In genomic region chr10:43174326-43175155, GRCm38 (mm10) we compare ENCODE assay signal across 9 mouse cellular contexts. TPM values are rescaled to one million over a fixed set of nuclear protein-coding genes. Genes with fewer than 3 reads are reported as not detected.
DNase-seq lines count a peak whose midpoint lies in the region; ATAC-seq and TF ChIP-seq lines count a peak whose summit lies in the region.
"Had no signal": no experiment of that assay in that cellular context is flagged by ENCODE, and none has a peak within 500 bp of the region (broad histone marks: within the 10 kb centered on the region; RNA-seq: fewer than 3 reads in every experiment).

Sobp (minus strand) TSS chr10:43174530.
9030612E09Rik (plus strand) TSS chr10:43174704.

- no peak for TF ChIP-seq CTCF in left cerebral cortex, adult 2 months (IDR thresholded peaks at IDR 0.05)
- no peak for TF ChIP-seq CTCF in small intestine, adult 2 months (IDR thresholded peaks at IDR 0.05; ENCODE audit: extremely low read depth, insufficient read length, insufficient replicate concordance, low read depth, low read length)

- TF ChIP-seq POLR2A in small intestine, adult 2 months (IDR thresholded peaks at IDR 0.05; ENCODE audit: low read depth, low read length) = peak; percentile 38; the same call in 1 of the 2 replicates

- peak; percentile 71 for DNase-seq in adrenal gland, postnatal 14 days
- DNase-seq in cerebellum, postnatal 36 days = peak; percentile 77 to 80
- peak; percentile 57 for DNase-seq in gastrocnemius, adult 18-20 months (ENCODE audit: low spot score)
- DNase-seq in left cerebral cortex, adult 2 months (ENCODE audit: extremely low spot score in 1 of 2, low spot score in 2 of 2) = peak; percentile 78 to 81
- peak; percentile 78 for DNase-seq in mesoderm, embryonic 11.5 days (ENCODE audit: low read depth, low spot score)
- no peak for DNase-seq in spleen, postnatal 36 days (ENCODE audit: low spot score in 2 of 2)

- peak within 1 kb of the TSS; percentile 88 for H3K4me2 ChIP-seq in hindbrain, embryonic 13.5 days

- intact Hi-C loops in left cerebral cortex, adult 2 months (cut with DNase I) = loop anchor here (1.0 to 5.0 kb wide), 2 partner anchors 47 to 67 kb away; partner anchors contain the start of gene Pdss2

- peaks cover 41% of the 10 kb centered on the region for H3K4me1 ChIP-seq in hindbrain, embryonic 13.5 days (replicated peaks)
- H3K4me1 ChIP-seq in small intestine, adult 2 months (ENCODE audit: control insufficient read depth, insufficient read depth, insufficient read length, low read length) = peaks cover 4% of the 10 kb centered on the region

- under 1% methylated on average over 72 of the region's 91 CpGs for WGBS in hindbrain, embryonic 13.5 days
- WGBS in small intestine, adult 2 months = 1% methylated on average over 89 of the region's 91 CpGs

- ATAC-seq in hindbrain, embryonic 13.5 days (ENCODE audit: low FRiP score) = peak; percentile 89

- peak within 1 kb of the TSS; percentile 99 for H3K27ac ChIP-seq in hindbrain, embryonic 13.5 days
- H3K27ac ChIP-seq in left cerebral cortex, adult 2 months = peak within 1 kb of the TSS; percentile 93
- H3K27ac ChIP-seq in small intestine, adult 2 months (ENCODE audit: insufficient read depth, low read depth, low read length) = no peak within 1 kb of the TSS

- peak within 1 kb of the TSS; percentile 99 for H3K9ac ChIP-seq in hindbrain, embryonic 13.5 days

- H3K27me3 ChIP-seq in hindbrain, embryonic 13.5 days = peaks cover 3% of the 10 kb centered on the region; the same call in 1 of the 2 replicates
- H3K27me3 ChIP-seq in small intestine, adult 2 months (ENCODE audit: control insufficient read depth, insufficient read depth, low read length) = peaks cover 49% of the 10 kb centered on the region

- no peaks in the 10 kb centered on the region for H3K36me3 ChIP-seq in hindbrain, embryonic 13.5 days
- H3K36me3 ChIP-seq in small intestine, adult 2 months (ENCODE audit: control insufficient read depth, insufficient read depth, low read length) = no peaks in the 10 kb centered on the region

- H3K9me3 ChIP-seq in hindbrain, embryonic 13.5 days = no peaks in the 10 kb centered on the region

- peak within 1 kb of the TSS; percentile 94 for H3K4me3 ChIP-seq in hindbrain, embryonic 13.5 days
- peak within 1 kb of the TSS; percentile 97 for H3K4me3 ChIP-seq in left cerebral cortex, adult 2 months
- peak within 1 kb of the TSS; percentile 65 for H3K4me3 ChIP-seq in small intestine, adult 2 months (ENCODE audit: low read depth, low read length)

RNA-seq across cellular contexts. Expression of gene Sobp, which starts in this region (rescaled TPM):
- 4.4 and 4.6 TPM in 2 replicates for total RNA-seq in adrenal gland, postnatal 14 days (2021)
- total RNA-seq in gastrocnemius, adult 18-20 months (2021) = 10 to 100 TPM; 29.6 to 36.3 TPM
- polyA plus RNA-seq in hindbrain, embryonic 13.5 days (2015; fragmentation: Nextera tagmentation; extraction: Ambion mirVana) = 12.2 and 13.2 TPM in 2 replicates
- total RNA-seq in left cerebral cortex, adult 2 months (2021) = 10 to 100 TPM; 76.4 to 77.1 TPM
- polyA plus RNA-seq in small intestine, adult 2 months (2012; rRNA removed) = 0.70 and 0.79 TPM in 2 replicates
- total RNA-seq: hematopoietic stem cell, adult 5-6 weeks had no signal

RNA-seq across cellular contexts. Expression of gene 9030612E09Rik, which starts in this region (rescaled TPM):
- total RNA-seq in adrenal gland, postnatal 14 days (2021) = 0.19 TPM in 1 of 2 replicates, not detected in the other
- total RNA-seq in gastrocnemius, adult 18-20 months (2021) = 1 to 10 TPM; 2.0 to 2.1 TPM
- polyA plus RNA-seq in hindbrain, embryonic 13.5 days (2015; fragmentation: Nextera tagmentation; extraction: Ambion mirVana) = 2.7 and 2.8 TPM in 2 replicates
- 1 to 10 TPM; 2.6 to 3.3 TPM for total RNA-seq in left cerebral cortex, adult 2 months (2021)
- 0.09 and 0.15 TPM in 2 replicates for polyA plus RNA-seq in small intestine, adult 2 months (2012; rRNA removed)
- total RNA-seq: hematopoietic stem cell, adult 5-6 weeks had no signal

Comparison
In these comparisons a context has a peak if more than half of its experiments do, and no peak if none do; other contexts are left out.
1. DNase-seq: peak in adrenal gland, postnatal 14 days (single experiment), cerebellum, postnatal 36 days (2 of 2), gastrocnemius, adult 18-20 months (single experiment), left cerebral cortex, adult 2 months (2 of 2) and mesoderm, embryonic 11.5 days (single experiment); none in spleen, postnatal 36 days (0 of 2).
2. Peak in every context shown above with its lines, with median percentiles within 50 percentile points of each other: H3K4me3 ChIP-seq.